Mouse (Mus musculus) megakaryocyte, embryonic 14.5 days (primary cell): ENCODE data around the gene Scube1.

Source experiments
- FLI1 ChIP-seq: IDR thresholded peaks from 2 replicates; pipeline ENCODE4 v1.6.1; 2012; ENCODE audit warnings: low read length, inconsistent platforms, mixed read lengths
- GATA1 ChIP-seq: IDR thresholded peaks from 3 replicates; pipeline ENCODE4 v1.6.1; 2012; ENCODE audit warnings: mixed read lengths, low read length, inconsistent platforms, borderline replicate concordance

DNA sequence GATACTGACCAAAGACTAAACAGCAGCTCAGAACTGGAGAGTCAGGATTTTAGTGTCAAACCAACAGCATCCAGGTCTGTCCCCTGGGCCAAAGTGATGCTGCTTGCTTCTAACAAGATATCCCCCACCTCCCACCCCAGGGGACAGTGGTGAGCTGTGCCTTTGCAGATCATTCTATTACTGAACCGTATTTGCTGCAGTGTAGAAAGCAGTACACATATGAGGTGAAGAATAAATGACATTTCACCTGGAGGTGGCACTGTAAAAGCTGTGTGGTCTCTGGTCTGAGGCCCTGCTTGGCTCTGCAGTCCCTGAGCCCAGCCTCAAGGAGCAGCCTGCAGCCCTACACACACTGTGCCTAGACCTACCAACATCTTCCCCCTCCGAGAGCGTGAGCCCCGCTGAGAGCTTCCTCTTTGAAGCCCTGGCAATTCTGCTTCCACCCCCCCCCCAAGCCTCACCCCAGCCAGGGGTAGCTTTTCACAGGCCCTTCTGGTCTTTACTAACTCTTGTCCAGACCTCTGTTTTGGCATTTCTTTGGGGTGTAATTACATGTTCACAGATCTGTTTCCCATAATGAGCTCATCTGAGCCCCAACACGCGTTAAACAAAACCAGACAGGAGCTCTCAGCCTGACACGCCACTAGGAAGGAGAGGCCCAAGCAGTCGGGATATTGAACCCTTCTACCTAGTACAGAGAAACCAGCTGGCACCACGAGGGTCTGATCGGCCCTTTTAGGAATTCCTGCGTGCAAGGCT lies 24.8 kb downstream of the Scube1 start:
- no peak for TF ChIP-seq GATA1
- no peak for TF ChIP-seq FLI1
